ENCODE assay signal across 8 mouse cellular contexts in the genomic region with DNA sequence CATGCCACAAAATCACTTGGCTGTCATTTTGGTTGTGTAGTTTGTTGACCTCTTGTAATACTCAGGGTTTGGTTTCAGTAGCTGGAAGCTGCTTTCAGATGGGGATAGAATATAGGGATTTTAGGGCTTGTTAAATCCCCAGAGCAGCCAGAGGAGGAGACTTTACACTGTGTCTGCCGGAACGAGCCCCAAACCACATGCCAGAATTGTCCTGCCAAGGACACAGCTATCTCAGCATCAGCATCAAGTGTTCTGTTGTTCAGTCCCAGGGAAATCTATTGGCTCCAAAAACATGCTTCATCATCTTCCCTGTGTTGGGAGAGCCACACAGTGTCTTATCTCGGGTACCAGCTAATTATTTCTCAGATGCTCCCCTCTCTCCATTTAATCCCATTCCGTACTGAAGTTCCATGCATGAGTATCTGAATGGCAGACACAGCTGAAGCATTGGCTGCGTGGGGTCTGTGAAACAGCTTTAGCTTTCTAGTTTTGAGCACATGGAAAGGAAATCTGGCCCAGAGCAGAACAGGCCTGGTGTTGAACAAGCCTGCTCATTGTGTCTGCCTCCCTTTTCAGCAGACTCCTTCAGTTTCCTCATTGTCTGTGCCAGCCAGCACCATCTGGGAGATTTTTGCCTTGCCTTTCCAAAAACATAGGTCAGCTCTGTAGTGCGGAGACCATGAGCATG.
DNase-seq lines count a peak whose midpoint lies in the region; ATAC-seq and TF ChIP-seq lines count a peak whose summit lies in the region.

No protein-coding gene starts in this region.

- no peak overlapping the region for H3K9ac ChIP-seq in stomach, embryonic 14.5 days (replicated peaks; ENCODE audit: low read depth, low read length)
- H3K9ac ChIP-seq in stomach, postnatal 0 days (ENCODE audit: low read length), result no peak overlapping the region
- no peak overlapping the region for H3K9ac ChIP-seq in forebrain, embryonic 15.5 days (replicated peaks)
- H3K9ac ChIP-seq in midbrain, embryonic 16.5 days (ENCODE audit: low read depth, low read length), result no peak overlapping the region
- H3K9ac ChIP-seq in kidney, embryonic 14.5 days (ENCODE audit: low read depth, low read length), result no peak overlapping the region

- TF ChIP-seq CTCF in stomach, postnatal 0 days (IDR thresholded peaks at IDR 0.05; ENCODE audit: low read depth), result no peak
- TF ChIP-seq CTCF in kidney, adult 2 months (conservative IDR thresholded peaks at IDR 0.05; ENCODE audit: insufficient read depth, insufficient read length, low read depth, low read length), result no peak

- no peaks in the 10 kb centered on the region for H3K36me3 ChIP-seq in stomach, embryonic 14.5 days (ENCODE audit: control insufficient read depth, insufficient read depth, low read length)
- no peaks in the 10 kb centered on the region for H3K36me3 ChIP-seq in stomach, postnatal 0 days (ENCODE audit: control insufficient read depth, insufficient read depth, low read length)
- H3K36me3 ChIP-seq in forebrain, embryonic 15.5 days, result no peaks in the 10 kb centered on the region
- no peaks in the 10 kb centered on the region for H3K36me3 ChIP-seq in midbrain, embryonic 16.5 days (ENCODE audit: control insufficient read depth, insufficient read depth, low read length)
- H3K36me3 ChIP-seq in kidney, embryonic 14.5 days (ENCODE audit: control insufficient read depth, insufficient read depth, low read length), result no peaks in the 10 kb centered on the region
- no peaks in the 10 kb centered on the region for H3K36me3 ChIP-seq in kidney, adult 2 months (ENCODE audit: control insufficient read depth, insufficient read depth, low read length)

- ATAC-seq in stomach, embryonic 14.5 days (ENCODE audit: insufficient number of reproducible peaks, insufficient read depth, low FRiP score, low read depth), result peak; percentile 18; the same call in 1 of the 2 replicates
- ATAC-seq in stomach, postnatal 0 days (ENCODE audit: low FRiP score, low TSS enrichment), result no peak
- ATAC-seq in forebrain, embryonic 15.5 days (replicated peaks), result peak; percentile 97
- ATAC-seq in midbrain, embryonic 16.5 days, result peak; percentile 93
- no peak for ATAC-seq in kidney, embryonic 14.5 days (ENCODE audit: low FRiP score, low TSS enrichment)

- no peak overlapping the region for H3K4me3 ChIP-seq in stomach, embryonic 14.5 days (ENCODE audit: low read depth, low read length)
- H3K4me3 ChIP-seq in stomach, postnatal 0 days (ENCODE audit: low read depth, low read length), result no peak overlapping the region
- H3K4me3 ChIP-seq in forebrain, embryonic 15.5 days, result no peak overlapping the region
- no peak overlapping the region for H3K4me3 ChIP-seq in midbrain, embryonic 16.5 days (ENCODE audit: low read depth, low read length)
- H3K4me3 ChIP-seq in kidney, embryonic 14.5 days (ENCODE audit: low read length), result no peak overlapping the region
- H3K4me3 ChIP-seq in kidney, adult 2 months (ENCODE audit: insufficient read depth, low read depth, low read length), result no peak overlapping the region

- TF ChIP-seq POLR2A in kidney, adult 2 months (IDR thresholded peaks at IDR 0.05; ENCODE audit: low read depth, low read length), result no peak

- 53% methylated on average over 6 of the region's 6 CpGs for WGBS in stomach, embryonic 14.5 days
- WGBS in stomach, postnatal 0 days, result 57% methylated on average over 6 of the region's 6 CpGs
- 7% methylated on average over 6 of the region's 6 CpGs for WGBS in forebrain, embryonic 15.5 days
- WGBS in midbrain, embryonic 16.5 days, result 10% methylated on average over 6 of the region's 6 CpGs
- WGBS in kidney, embryonic 14.5 days, result 67% methylated on average over 6 of the region's 6 CpGs
- WGBS in kidney, adult 2 months, result 66% methylated on average over 6 of the region's 6 CpGs

- H3K4me1 ChIP-seq in stomach, embryonic 14.5 days (ENCODE audit: control insufficient read depth, insufficient read depth, low read length), result no peaks in the 10 kb centered on the region
- no peaks in the 10 kb centered on the region for H3K4me1 ChIP-seq in stomach, postnatal 0 days (replicated peaks; ENCODE audit: control insufficient read depth, insufficient read depth)
- peaks cover 23% of the 10 kb centered on the region for H3K4me1 ChIP-seq in forebrain, embryonic 15.5 days
- H3K4me1 ChIP-seq in midbrain, embryonic 16.5 days (ENCODE audit: control insufficient read depth, insufficient read depth, low read length), result peaks cover 6% of the 10 kb centered on the region
- H3K4me1 ChIP-seq in kidney, embryonic 14.5 days (ENCODE audit: control insufficient read depth, insufficient read depth, low read length), result peaks cover 4% of the 10 kb centered on the region
- H3K4me1 ChIP-seq in kidney, adult 2 months (ENCODE audit: control insufficient read depth, insufficient read depth, low read length), result no peaks in the 10 kb centered on the region

- no peak for DNase-seq in stomach, postnatal 0 days (ENCODE audit: low spot score)
- peak; percentile 32 to 38 for DNase-seq in layer of hippocampus, postnatal 25 days (ENCODE audit: extremely low spot score in 1 of 2, low spot score in 1 of 2)
- no peak for DNase-seq in urinary bladder, postnatal 10 days (ENCODE audit: low spot score)
- no peak for DNase-seq in kidney, adult 2 months

- no peaks in the 10 kb centered on the region for H3K9me3 ChIP-seq in stomach, embryonic 14.5 days (ENCODE audit: control insufficient read depth, low read depth, low read length)
- H3K9me3 ChIP-seq in stomach, postnatal 0 days (ENCODE audit: control insufficient read depth, low read length), result no peaks in the 10 kb centered on the region
- no peaks in the 10 kb centered on the region for H3K9me3 ChIP-seq in forebrain, embryonic 15.5 days
- H3K9me3 ChIP-seq in midbrain, embryonic 16.5 days (replicated peaks; ENCODE audit: control insufficient read depth, low read length, poor library complexity, severe bottlenecking), result no peaks in the 10 kb centered on the region
- H3K9me3 ChIP-seq in kidney, embryonic 14.5 days (ENCODE audit: control insufficient read depth, low read length), result no peaks in the 10 kb centered on the region

- H3K4me2 ChIP-seq in stomach, embryonic 14.5 days (replicated peaks; ENCODE audit: low read depth, low read length), result no peak overlapping the region
- H3K4me2 ChIP-seq in stomach, postnatal 0 days (replicated peaks; ENCODE audit: low read depth), result no peak overlapping the region
- H3K4me2 ChIP-seq in forebrain, embryonic 15.5 days (replicated peaks), result no peak overlapping the region; the same call in 1 of the 2 replicates
- no peak overlapping the region for H3K4me2 ChIP-seq in midbrain, embryonic 16.5 days (ENCODE audit: low read length)
- H3K4me2 ChIP-seq in kidney, embryonic 14.5 days (replicated peaks; ENCODE audit: low read depth, low read length), result no peak overlapping the region

- no peaks in the 10 kb centered on the region for H3K27me3 ChIP-seq in stomach, embryonic 14.5 days (ENCODE audit: control insufficient read depth, insufficient read depth, low read length)
- no peaks in the 10 kb centered on the region for H3K27me3 ChIP-seq in stomach, postnatal 0 days (ENCODE audit: control insufficient read depth, insufficient read depth, low read length)
- no peaks in the 10 kb centered on the region for H3K27me3 ChIP-seq in forebrain, embryonic 15.5 days
- no peaks in the 10 kb centered on the region for H3K27me3 ChIP-seq in midbrain, embryonic 16.5 days (ENCODE audit: control insufficient read depth, insufficient read depth, low read depth, low read length)
- no peaks in the 10 kb centered on the region for H3K27me3 ChIP-seq in kidney, embryonic 14.5 days (ENCODE audit: control insufficient read depth, insufficient read depth, low read length)
- H3K27me3 ChIP-seq in kidney, adult 2 months (replicated peaks; ENCODE audit: control insufficient read depth, insufficient read depth, low read length), result no peaks in the 10 kb centered on the region

- H3K27ac ChIP-seq in stomach, embryonic 14.5 days (ENCODE audit: low read length), result no peak overlapping the region
- no peak overlapping the region for H3K27ac ChIP-seq in stomach, postnatal 0 days (replicated peaks)
- peak overlapping the region; percentile 81 for H3K27ac ChIP-seq in forebrain, embryonic 15.5 days (replicated peaks)
- peak overlapping the region; percentile 14; the same call in 1 of the 2 replicates for H3K27ac ChIP-seq in midbrain, embryonic 16.5 days (ENCODE audit: low read length)
- no peak overlapping the region for H3K27ac ChIP-seq in kidney, embryonic 14.5 days (ENCODE audit: low read depth, low read length)
- H3K27ac ChIP-seq in kidney, adult 2 months (ENCODE audit: insufficient read depth, low read depth, low read length), result no peak overlapping the region

- no peak for TF ChIP-seq EP300 in stomach, postnatal 0 days (optimal IDR thresholded peaks at IDR 0.05)

Comparison
In these comparisons a context has a peak if more than half of its experiments do, and no peak if none do; other contexts are left out.
1. ATAC-seq: peak in stomach, embryonic 14.5 days (single experiment), forebrain, embryonic 15.5 days (single experiment) and midbrain, embryonic 16.5 days (single experiment); none in stomach, postnatal 0 days (single experiment) and kidney, embryonic 14.5 days (single experiment).
2. H3K27ac ChIP-seq: peak in forebrain, embryonic 15.5 days (single experiment) and midbrain, embryonic 16.5 days (single experiment); none in stomach, embryonic 14.5 days (single experiment), stomach, postnatal 0 days (single experiment), kidney, embryonic 14.5 days (single experiment) and kidney, adult 2 months (single experiment).
3. DNase-seq: peak in layer of hippocampus, postnatal 25 days (2 of 2); none in stomach, postnatal 0 days (single experiment), urinary bladder, postnatal 10 days (single experiment) and kidney, adult 2 months (single experiment).